Mouse (Mus musculus): ENCODE data around the gene Glcci1.

Glcci1 gene

DNA sequence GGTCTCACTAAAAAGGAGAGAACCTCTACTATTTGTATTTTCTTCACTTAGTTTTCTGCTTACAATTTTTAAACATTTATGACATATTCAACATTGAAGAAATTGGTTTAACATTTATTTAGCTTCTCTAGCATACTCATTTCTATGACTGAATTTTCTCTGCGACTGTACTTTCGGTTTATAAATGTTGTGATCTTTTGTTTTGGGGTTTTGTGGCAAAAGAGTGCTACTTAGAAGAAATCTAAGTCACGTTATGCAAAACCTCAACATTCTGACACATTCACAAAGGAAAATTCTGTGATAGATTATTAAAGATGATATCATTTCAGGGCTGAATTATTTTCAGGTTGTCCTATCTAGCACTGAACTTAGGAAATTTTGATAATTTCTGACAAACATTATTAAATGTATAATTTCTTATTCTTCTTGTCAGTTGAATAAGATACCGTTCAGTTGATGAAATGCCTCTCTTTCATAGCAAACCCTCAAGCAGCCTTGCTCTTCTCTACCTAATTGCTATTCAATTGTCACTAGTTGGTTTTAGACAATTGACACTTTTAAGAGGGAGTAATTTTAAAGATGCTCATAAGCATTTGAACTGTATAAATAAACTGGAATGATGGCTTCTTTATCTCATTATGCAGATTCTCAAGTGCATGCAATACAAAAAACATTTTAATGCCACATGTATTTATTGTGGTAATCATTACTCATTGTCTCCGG is 47.6 kb downstream of the Glcci1 start:
- no peak for DNase-seq

- DNase-seq, result no peak
These were observed 51.3 kb downstream of the Glcci1 start for GRCm38 (mm10) chr6:8560682-8561081.

DNA sequence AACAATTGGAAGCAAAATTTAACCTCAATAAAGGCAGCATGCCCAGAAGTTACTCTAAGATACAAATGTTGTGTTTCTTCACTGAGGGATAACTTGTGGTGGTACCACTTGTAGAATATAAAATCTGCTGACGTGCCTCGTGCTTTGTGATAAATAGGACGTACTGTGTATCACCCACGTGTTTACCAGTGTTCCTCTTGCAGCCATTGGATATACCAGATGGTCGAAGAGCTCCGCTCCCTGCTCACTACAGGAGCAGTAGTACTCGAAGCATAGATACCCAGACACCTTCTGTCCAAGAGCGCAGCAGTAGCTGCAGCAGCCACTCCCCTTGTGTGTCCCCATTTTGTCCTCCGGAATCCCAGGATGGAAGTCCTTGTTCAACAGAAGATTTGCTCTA is 73.0 kb downstream of the Glcci1 start:
- DNase-seq, result no peak

DNA sequence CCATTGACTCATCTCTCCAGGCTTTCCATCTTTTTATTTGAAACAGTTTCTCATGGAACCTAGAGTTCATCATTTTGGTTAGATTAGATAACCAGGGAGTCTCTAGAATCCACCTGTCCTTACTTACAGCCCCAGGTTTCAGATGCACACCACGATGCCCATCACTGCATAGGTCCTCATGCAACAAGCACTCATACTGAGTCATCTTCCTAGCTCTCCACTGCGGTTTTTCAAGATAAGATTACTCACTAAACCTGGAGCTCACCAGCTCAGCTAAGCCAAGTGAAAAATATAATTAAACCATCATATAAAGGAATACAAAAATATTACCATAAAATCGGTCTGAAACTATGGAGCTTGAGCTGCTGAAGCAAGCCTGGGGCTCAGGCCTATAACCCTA is 74.5 kb downstream of the Glcci1 start:
- DNase-seq, result no peak

DNA sequence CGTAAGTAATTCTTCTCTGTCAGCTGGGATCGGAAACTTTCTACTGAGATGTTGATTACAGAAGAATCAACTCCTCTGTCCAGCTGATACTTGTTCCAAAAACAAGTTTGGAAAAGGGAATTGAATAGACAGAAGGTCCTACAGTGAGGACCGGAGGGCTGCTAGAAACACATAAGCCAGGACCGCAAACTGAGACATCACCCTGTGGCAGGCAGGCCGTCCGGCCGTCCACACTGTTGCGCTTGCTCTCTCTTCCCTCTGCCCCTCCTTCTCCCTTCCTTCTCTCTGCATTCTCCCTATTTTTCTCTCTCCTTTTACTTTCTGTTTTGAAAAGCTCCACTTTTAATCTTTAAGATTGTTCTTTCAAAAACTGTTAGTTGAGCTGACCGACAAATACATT is 82.3 kb downstream of the Glcci1 start:
- DNase-seq, result no peak

- peak; percentile 6 for DNase-seq
These were observed 108.0 kb downstream of the Glcci1 start for GRCm38 (mm10) chr6:8617369-8617768.

GRCm38 (mm10) chr6:8619582-8620350 is 110.4 kb downstream of the Glcci1 start:
- DNase-seq, result no peak

DNA sequence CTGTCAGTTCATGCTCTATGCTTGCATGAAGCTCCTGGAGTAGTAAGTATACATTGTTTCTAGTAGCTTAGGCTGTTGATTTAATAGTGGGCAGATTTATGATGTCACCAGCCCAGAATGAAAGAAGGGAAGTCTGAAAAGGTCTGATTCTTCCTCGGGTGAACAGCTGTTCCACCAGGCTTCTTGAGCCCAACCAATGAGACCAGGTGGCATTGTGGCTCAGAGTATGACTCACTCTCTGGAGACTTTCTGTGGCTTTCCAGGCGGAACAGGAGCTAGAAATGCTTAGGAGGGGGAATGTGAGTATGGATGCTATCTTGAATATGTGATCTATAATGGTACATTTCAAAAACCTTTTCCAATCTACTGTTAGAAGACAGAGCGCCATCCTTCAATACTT is 113.6 kb downstream of the Glcci1 start:
- no peak for DNase-seq

DNA sequence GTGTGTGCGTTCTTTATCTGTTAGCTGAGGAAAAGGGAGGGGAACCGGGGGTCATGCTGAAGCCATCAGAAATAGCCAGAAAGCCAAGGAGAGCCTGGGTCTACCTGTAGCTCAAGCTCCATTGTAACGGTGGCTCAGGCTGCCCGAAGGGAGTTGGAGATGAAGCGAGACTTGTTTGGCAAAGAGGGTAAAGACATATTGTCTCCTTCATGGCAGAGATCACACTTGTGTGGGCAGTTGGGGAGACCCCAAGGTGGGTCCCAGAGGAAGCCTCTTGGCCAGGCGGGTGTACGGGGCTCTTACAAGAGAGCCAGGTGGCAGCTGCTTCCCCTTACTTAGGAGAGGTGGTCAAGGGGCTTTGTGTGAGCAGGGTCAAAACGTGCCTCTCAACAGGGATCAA is 118.8 kb downstream of the Glcci1 start:
- no peak for DNase-seq

DNA sequence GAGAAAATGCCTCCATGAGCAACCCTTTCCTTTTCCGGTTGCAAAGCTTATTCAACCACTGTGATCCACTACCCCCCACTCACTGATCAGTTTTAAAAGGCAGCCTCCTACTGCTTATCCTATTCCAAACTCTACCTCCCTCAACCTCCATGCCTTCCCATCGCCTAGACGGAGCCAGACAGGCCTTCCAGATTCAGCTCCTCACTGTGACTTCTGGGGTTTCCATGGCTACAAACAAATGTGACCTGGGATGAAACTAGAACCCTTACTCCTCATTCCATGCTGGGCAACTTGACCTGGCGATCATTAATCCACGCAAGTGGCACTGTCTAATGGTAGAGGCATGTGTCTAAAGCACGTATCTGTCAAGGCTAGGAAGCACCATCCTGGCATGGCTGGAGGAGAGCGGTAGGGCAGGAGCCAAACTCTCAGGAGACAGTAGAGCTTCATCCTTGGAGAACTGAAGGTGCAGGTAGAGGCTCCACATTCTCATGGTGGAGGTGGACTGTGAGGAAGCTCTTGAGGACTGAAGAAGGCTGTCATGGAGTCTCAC is 119.4 kb downstream of the Glcci1 start:
- DNase-seq, result no peak

GRCm38 (mm10) chr6:8630531-8630930 is 121.1 kb downstream of the Glcci1 start:
- DNase-seq, result no peak

DNA sequence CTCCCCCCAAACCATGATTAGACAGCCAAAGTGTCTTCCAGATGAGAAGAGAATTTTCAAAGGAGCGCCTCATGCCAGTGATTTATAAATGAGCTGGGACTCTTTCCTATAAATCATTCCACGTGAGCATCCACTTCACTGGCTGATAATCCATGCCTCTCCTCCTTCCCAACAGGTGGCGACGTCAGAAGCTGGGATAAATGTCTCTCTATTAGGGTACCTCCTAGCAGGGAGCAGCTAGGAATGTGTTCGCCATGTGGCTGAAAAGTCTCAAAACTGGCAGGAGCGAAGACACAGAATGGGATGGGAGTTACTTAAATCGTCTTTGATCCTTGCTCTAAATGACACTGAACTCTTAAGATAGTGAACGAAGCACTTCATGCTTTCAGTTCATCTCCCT is 122.0 kb downstream of the Glcci1 start:
- no peak for DNase-seq

- no peak for DNase-seq
These were observed 122.7 kb downstream of the Glcci1 start for GRCm38 (mm10) chr6:8631986-8632632.

DNA sequence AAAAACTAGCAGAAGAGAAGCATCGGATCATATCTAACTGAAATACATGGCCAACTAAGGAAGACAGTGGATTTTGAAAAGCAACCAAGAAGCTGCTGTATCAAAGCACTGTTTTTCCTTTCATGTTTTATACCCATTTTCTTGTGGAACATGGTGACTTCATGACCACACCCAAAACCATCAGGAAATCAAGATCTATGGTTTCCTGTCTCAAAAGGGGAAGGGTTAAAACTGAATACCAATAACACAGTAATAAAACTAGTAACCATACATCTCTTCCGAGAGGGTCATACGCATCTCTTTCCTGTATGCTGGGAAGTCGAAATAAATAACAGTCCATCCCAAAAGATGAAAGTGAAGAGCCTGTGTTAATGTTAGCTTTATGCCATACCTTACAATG is 123.3 kb downstream of the Glcci1 start:
- no peak for DNase-seq

GRCm38 (mm10) chr6:8638122-8638521 is 128.7 kb downstream of the Glcci1 start:
- DNase-seq, result no peak

DNA sequence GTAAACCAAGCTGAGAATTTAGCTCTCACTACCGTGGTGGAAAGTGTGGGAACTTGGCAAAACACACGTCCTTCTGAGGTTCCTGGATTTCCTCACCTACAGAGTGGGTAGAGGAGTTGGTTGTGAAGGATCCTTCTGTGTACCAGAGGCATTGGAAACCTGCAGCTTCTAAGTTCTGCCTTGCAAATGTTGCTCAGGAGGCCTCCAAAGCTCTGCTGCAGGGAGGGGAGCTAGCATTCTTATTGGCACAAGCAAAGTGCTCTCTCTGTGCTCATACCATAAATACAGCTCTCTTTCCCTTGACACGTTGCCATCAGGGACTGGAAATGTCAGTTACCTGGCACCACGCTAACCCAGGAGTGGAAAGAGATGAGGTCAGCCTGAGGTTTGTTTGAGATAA is 129.5 kb downstream of the Glcci1 start:
- no peak for DNase-seq

DNA sequence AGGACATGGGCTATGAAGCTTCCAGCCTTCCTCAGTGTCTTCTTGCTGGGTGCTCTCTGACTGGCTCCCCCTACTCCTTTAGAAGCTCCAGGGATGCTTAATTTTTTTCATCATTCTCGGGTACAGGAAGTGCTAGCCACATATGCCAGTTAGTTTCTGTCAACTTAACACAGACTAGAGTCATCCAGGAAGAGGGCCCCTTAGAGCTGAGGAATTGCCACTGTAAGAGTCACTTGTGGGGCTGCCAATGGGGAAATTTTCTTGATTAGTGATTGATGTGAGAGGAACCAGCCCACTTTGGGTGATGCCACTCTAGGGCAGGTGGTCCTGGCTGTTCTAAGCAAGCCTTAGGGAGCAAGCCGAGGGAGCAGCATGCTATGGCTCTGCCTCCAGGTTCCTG is 130.1 kb downstream of the Glcci1 start:
- no peak for DNase-seq

GRCm38 (mm10) chr6:8640863-8641262 is 131.5 kb downstream of the Glcci1 start:
- DNase-seq, result no peak

GRCm38 (mm10) chr6:8644703-8645102 is 135.3 kb downstream of the Glcci1 start:
- DNase-seq, result no peak

DNA sequence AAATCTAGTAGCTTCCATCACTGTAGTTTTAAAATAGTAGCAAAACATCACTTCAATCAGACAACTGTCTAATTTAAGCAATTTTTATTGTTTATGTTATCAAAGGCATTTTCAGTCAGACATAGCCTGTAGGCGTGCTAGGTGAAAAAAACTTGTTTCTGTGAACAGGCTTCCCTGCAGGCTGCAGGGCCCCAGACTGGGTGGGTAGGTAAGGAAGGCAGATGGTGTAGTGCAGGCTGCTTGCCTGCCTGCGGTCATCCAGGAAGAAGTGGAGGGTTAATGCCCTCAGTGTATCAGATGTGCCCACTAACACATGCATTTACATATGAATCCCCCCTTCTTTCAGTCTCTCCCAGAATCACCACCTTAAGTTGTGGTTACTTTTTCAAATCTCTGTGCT is 136.3 kb downstream of the Glcci1 start:
- DNase-seq, result no peak
